Mouse (Mus musculus) myocyte (in vitro differentiated cells): ENCODE data around the gene Catsperd. TPM values are rescaled to one million over a fixed set of nuclear protein-coding genes. Genes with fewer than 3 reads are reported as not detected.

Source experiments
- H3K27me3 ChIP-seq: one replicate; pipeline ENCODE4 v1.6.1; 2011; ENCODE audit not compliant: control insufficient read depth, insufficient read depth, insufficient read length
- H3K36me3 ChIP-seq: one replicate; pipeline ENCODE4 v1.6.1; 2011; ENCODE audit not compliant: control insufficient read depth, insufficient read depth
- H3K4me2 ChIP-seq: one replicate; pipeline ENCODE4 v1.6.1; 2011; ENCODE audit warnings: low read depth, control low read depth
- H3K4me3 ChIP-seq: one replicate; pipeline ENCODE4 v1.5.1; 2011; ENCODE audit warnings: mild to moderate bottlenecking, control low read depth, moderate library complexity
- H3K79me2 ChIP-seq: one replicate; pipeline ENCODE4 v1.6.1; 2011; ENCODE audit not compliant: control insufficient read depth, insufficient read depth
- H3ac ChIP-seq: one replicate; pipeline ENCODE4 v1.6.1; 2011; ENCODE audit not compliant: control insufficient read depth, insufficient read length
- CEBPB ChIP-seq: IDR thresholded peaks from 2 replicates; pipeline ENCODE4 v1.6.1; 2011; ENCODE audit warnings: mild to moderate bottlenecking, moderate library complexity; ENCODE audit not compliant: poor library complexity, insufficient read depth, severe bottlenecking
- E2F4 ChIP-seq: IDR thresholded peaks from one replicate; pipeline ENCODE4 v1.6.1; 2011; ENCODE audit warnings: mild to moderate bottlenecking, control low read depth, moderate library complexity; ENCODE audit not compliant: insufficient read depth
- MAX ChIP-seq: IDR thresholded peaks from one replicate; pipeline ENCODE4 v1.6.1; 2011; ENCODE audit warnings: low read depth, mild to moderate bottlenecking, control low read depth
- MYOD1 ChIP-seq, 3 experiments: IDR thresholded peaks; one replicate each; pipeline ENCODE4 v1.6.1; 2011; ENCODE audit warnings: control low read depth in 2 of 3, low read depth in 2 of 3, mild to moderate bottlenecking in 2 of 3, moderate library complexity in 1 of 3; ENCODE audit not compliant: insufficient read length in 2 of 3, control insufficient read depth in 1 of 3
- MYOG ChIP-seq, 3 experiments: IDR thresholded peaks; one replicate each; pipeline ENCODE4 v1.6.1; 2011; ENCODE audit warnings: control low read depth in 2 of 3, low read depth in 2 of 3, mild to moderate bottlenecking in 2 of 3; ENCODE audit not compliant: insufficient read length in 2 of 3, control insufficient read depth in 1 of 3, insufficient read depth in 1 of 3
- POLR2A ChIP-seq: IDR thresholded peaks from one replicate; pipeline ENCODE4 v1.6.1; 2011; ENCODE audit warnings: low read depth, mild to moderate bottlenecking, control low read depth, moderate library complexity; ENCODE audit not compliant: insufficient read length
- POLR2AphosphoS2 ChIP-seq: IDR thresholded peaks from one replicate; pipeline ENCODE4 v1.6.1; 2011; ENCODE audit warnings: low read depth, control low read depth; ENCODE audit not compliant: insufficient read length
- REST ChIP-seq: IDR thresholded peaks from one replicate; pipeline ENCODE4 v1.6.1; 2011; ENCODE audit warnings: mild to moderate bottlenecking, control low read depth, moderate library complexity; ENCODE audit not compliant: insufficient read depth, insufficient read length
- SRF ChIP-seq: IDR thresholded peaks from one replicate; pipeline ENCODE4 v1.6.1; 2011; ENCODE audit warnings: low read depth; ENCODE audit not compliant: control insufficient read depth, insufficient read length
- TCF12 ChIP-seq: IDR thresholded peaks from one replicate; pipeline ENCODE4 v1.6.1; 2011; ENCODE audit warnings: mild to moderate bottlenecking, control low read depth; ENCODE audit not compliant: poor library complexity, insufficient read depth, severe bottlenecking
- TCF3 ChIP-seq: IDR thresholded peaks from one replicate; pipeline ENCODE4 v1.6.1; 2011; ENCODE audit warnings: low read depth, control low read depth; ENCODE audit not compliant: insufficient read length
- USF1 ChIP-seq: IDR thresholded peaks from one replicate; pipeline ENCODE4 v1.6.1; 2011; ENCODE audit warnings: low read depth, mild to moderate bottlenecking, control low read depth, moderate library complexity
- polyA plus RNA-seq: library from polyadenylated mRNA; unstranded; fragments of >200 nt; fragmentation: generic; extraction: Trizol; gene quantifications from one replicate; pipeline ENCODE4 v1.2.1, GENCODE M21; 2012; ENCODE audit warnings: missing spikeins

The Catsperd gene
- polyA plus RNA-seq, 1 experiment, result 0.16 TPM

DNA sequence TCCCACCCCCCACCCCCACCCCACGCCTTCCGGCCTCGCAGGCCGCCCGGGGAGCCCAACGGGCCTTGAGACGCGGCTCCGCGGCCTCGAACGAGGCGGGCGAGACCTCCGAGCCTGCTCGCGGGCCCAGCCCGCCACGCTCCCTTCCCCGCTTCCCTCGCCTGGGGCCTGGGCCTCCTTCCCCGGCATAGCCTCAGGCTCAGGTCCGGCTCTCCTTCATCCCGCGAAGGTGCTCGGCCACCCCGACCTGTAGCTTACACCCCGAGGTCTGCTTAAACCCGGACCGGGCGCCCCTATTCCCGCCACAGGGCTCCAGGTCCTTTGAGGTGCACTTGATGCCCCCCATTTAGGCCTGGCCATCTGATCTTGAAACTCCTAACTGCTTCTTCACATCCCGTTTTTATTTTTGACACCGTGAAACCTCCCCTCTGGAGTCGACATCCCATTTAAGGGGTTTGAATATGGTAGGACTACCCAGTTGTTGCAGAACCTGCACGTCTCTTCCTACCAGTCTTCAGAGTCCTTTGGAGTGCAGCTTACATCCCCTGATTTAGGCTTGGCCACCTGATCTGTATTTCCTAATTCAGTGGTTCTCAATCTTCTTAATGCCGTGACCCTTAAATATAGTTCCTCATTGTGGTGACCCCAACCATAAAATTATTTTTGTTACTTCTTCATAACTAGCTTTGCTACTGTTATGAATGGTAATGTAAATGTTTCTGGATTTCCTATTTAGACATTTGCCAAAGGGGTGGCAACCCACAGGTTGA, 45.9 kb downstream of the Catsperd start:
- no peak for TF ChIP-seq SRF
- TF ChIP-seq CEBPB, result no peak
- Histone ChIP-seq H3K4me2 (peak overlapping the region; percentile 97), H3K79me2 (peaks cover 55% of the 10 kb centered on the region), H3K4me3 (peak overlapping the region; percentile 68), H3ac (peak overlapping the region; percentile 87), H3K36me3 (peaks cover 9% of the 10 kb centered on the region), H3K27me3 (no peaks in the 10 kb centered on the region)

GRCm38 (mm10) chr17:56681791-56682190, 53.8 kb downstream of the Catsperd start:
- Histone ChIP-seq H3K79me2 (peaks cover 89% of the 10 kb centered on the region), H3K27me3 (no peaks in the 10 kb centered on the region), H3K36me3 (peaks cover 11% of the 10 kb centered on the region), H3K4me2 (no peak overlapping the region), H3ac (no peak overlapping the region), H3K4me3 (no peak overlapping the region)
- no peak for TF ChIP-seq USF1
- no peak for TF ChIP-seq POLR2AphosphoS2
- TF ChIP-seq MAX, result no peak
- TF ChIP-seq MYOG (IDR thresholded peaks at IDR 0.05; ENCODE audit: control insufficient read depth in 1 of 3, insufficient read depth in 1 of 3, insufficient read length in 2 of 3, low read depth in 2 of 3), result no peak
- no peak for TF ChIP-seq SRF
- no peak for TF ChIP-seq TCF12
- TF ChIP-seq REST, result no peak
- TF ChIP-seq TCF3, result no peak
- TF ChIP-seq CEBPB, result no peak
- TF ChIP-seq POLR2A, result no peak

- Histone ChIP-seq H3K27me3 (no peaks in the 10 kb centered on the region), H3K79me2 (peaks cover 84% of the 10 kb centered on the region), H3ac (no peak overlapping the region), H3K4me2 (no peak overlapping the region), H3K36me3 (peaks cover 11% of the 10 kb centered on the region), H3K4me3 (no peak overlapping the region)
- TF ChIP-seq MYOG (IDR thresholded peaks at IDR 0.05; ENCODE audit: control insufficient read depth in 1 of 3, insufficient read depth in 1 of 3, insufficient read length in 2 of 3, low read depth in 2 of 3), result peak in 2 of 3 experiments; percentile 49 to 66
- no peak for TF ChIP-seq POLR2AphosphoS2
- TF ChIP-seq MYOD1 (IDR thresholded peaks at IDR 0.05; ENCODE audit: control insufficient read depth in 1 of 3, insufficient read length in 2 of 3, low read depth in 2 of 3), result peak in 2 of 3 experiments; percentile 2 to 23
- TF ChIP-seq USF1, result no peak
- TF ChIP-seq REST, result no peak
- no peak for TF ChIP-seq E2F4
These were observed 54.9 kb downstream of the Catsperd start for GRCm38 (mm10) chr17:56682880-56683279.

DNA sequence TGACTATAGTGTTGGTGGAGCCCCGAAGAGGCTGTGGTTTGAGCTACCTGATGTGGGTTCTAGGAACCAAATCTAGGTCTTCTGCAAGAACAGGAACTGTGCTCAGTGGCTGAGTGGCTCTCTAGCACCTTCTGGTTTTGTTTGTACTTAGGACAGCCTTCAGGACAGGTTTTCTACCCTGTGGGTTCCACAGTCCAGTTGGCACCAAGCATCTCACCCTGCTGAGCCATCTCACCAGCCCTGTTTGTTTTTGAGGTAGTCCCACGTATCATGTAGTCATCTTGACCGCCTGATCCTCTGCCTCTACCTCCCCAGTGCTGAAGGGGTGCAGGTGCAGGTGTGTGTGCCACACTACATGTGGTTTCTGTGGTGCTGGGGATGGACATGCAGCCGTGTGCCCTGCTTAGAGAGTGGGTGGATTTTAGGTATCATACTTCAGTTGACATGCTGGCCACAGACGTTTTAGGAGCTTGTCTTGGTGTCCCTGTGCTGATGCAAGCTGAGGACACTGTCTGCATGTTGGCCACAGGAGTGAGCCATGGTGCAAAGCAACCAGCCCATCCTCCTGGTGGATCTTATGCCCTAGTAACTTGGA, 55.7 kb downstream of the Catsperd start:
- Histone ChIP-seq H3ac (no peak overlapping the region), H3K27me3 (no peaks in the 10 kb centered on the region), H3K4me3 (no peak overlapping the region), H3K4me2 (no peak overlapping the region), H3K36me3 (peaks cover 10% of the 10 kb centered on the region), H3K79me2 (peaks cover 83% of the 10 kb centered on the region)
- peak; percentile 53; the same call in 1 of the 2 replicates for TF ChIP-seq CEBPB
- TF ChIP-seq TCF3, result no peak
- TF ChIP-seq POLR2AphosphoS2, result no peak

DNA sequence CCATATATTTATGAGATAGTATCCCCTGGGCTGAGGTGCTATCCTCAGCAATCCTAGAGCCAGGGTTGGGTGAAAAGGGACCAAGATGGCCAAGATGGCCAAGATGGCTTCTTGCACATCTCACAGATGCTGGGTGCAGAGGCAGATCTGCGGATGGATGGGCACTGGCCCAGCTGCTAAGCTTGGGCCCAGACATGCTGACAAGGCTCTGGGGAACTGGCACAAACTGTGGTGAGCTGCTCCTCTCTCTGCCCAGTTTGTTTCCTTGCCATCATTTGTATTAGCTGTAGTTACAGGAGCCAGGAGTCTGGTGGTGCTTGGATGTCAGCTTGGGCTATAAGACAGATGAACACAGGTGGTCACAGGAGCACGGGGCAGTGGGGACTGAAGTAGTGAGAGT, 56.7 kb downstream of the Catsperd start:
- Histone ChIP-seq H3ac (no peak overlapping the region), H3K79me2 (peaks cover 83% of the 10 kb centered on the region), H3K36me3 (peaks cover 10% of the 10 kb centered on the region), H3K27me3 (no peaks in the 10 kb centered on the region), H3K4me2 (no peak overlapping the region), H3K4me3 (no peak overlapping the region)
- no peak for TF ChIP-seq REST
- TF ChIP-seq TCF3, result no peak
- TF ChIP-seq MAX, result no peak
- no peak for TF ChIP-seq USF1
- no peak for TF ChIP-seq SRF
- no peak for TF ChIP-seq MYOD1 (IDR thresholded peaks at IDR 0.05; ENCODE audit: control insufficient read depth in 1 of 3, insufficient read length in 2 of 3, low read depth in 2 of 3)
- TF ChIP-seq POLR2AphosphoS2, result no peak
- TF ChIP-seq POLR2A, result no peak
- no peak for TF ChIP-seq TCF12
- TF ChIP-seq MYOG (IDR thresholded peaks at IDR 0.05; ENCODE audit: control insufficient read depth in 1 of 3, insufficient read depth in 1 of 3, insufficient read length in 2 of 3, low read depth in 2 of 3), result no peak
- TF ChIP-seq E2F4, result no peak
- TF ChIP-seq CEBPB, result no peak
